Mouse (Mus musculus): ENCODE measurements around the gene Slc4a1. TPM values are rescaled to one million over a fixed set of nuclear protein-coding genes. Genes with fewer than 3 reads are reported as not detected.
A peak's percentile ranks its signal among the peaks of the same experiment; 100 is the strongest.

Gene Slc4a1
- polyA plus RNA-seq, 1 experiment from 2014 or later = 22.6 TPM

- ATAC-seq (ENCODE audit: insufficient number of reproducible peaks, insufficient read depth, low FRiP score, low TSS enrichment, low read depth) = no peak
- no peak overlapping the region for H3K27ac ChIP-seq
These were observed 2.4 kb downstream of the Slc4a1 start for GRCm38 (mm10) chr11:102363623-102364022.

DNA sequence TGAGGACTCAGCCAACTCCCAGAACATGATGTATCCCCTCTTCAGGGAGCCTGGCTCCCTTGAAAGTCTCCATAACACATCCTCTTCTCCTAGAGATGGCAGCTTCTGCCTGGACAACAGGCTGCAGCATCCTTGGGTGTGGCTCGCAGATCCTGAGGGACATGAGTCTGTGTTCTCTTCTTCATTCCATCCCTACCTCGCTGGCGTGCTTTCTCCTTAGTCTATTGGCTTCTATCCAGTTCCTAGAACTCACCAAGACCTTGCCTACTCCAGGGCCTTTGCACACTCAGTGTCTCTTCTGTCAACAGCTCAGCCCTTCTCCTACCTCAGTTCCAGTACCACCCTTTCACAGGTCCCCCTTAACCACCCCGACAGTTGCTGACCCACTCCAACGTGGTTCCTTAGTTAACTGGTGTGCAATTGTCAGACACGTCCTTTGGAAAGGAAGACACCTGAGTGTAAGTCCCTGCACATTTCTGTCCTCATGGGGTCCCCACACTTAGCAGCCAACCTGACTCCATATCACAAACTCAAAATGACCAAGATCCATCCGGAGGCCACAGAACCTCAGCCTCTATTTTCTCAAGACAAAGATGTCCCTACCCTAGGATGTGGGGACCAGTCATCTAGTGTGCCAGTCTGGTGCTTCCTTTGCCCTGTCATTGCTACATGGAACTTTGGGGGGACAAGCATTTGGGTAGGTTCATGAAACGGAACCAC is 4.1 kb downstream of the Slc4a1 start:
- no peak overlapping the region for H3K27ac ChIP-seq
- no peaks in the 10 kb centered on the region for H3K4me1 ChIP-seq (replicated peaks)
- H3K4me2 ChIP-seq = no peak overlapping the region
- 89% methylated on average over 8 of the region's 8 CpGs for WGBS
- H3K9ac ChIP-seq (replicated peaks) = no peak overlapping the region
- H3K9me3 ChIP-seq = no peaks in the 10 kb centered on the region
- H3K27me3 ChIP-seq = peaks cover 14% of the 10 kb centered on the region
- ATAC-seq (ENCODE audit: insufficient number of reproducible peaks, insufficient read depth, low FRiP score, low TSS enrichment, low read depth) = no peak
- H3K36me3 ChIP-seq = no peaks in the 10 kb centered on the region
- H3K4me3 ChIP-seq (replicated peaks) = no peak overlapping the region

More at GRCm38 (mm10) chr11:102363623-102364022, 2.4 kb downstream of the Slc4a1 start:
- H3K27me3 ChIP-seq = no peaks in the 10 kb centered on the region; the same call in 1 of the 2 replicates
- H3K4me1 ChIP-seq (replicated peaks) = no peaks in the 10 kb centered on the region
- H3K4me3 ChIP-seq (replicated peaks) = no peak overlapping the region
- H3K4me2 ChIP-seq = no peak overlapping the region
- no peaks in the 10 kb centered on the region for H3K9me3 ChIP-seq
- H3K36me3 ChIP-seq = no peaks in the 10 kb centered on the region
- 52% methylated on average over 2 of the region's 2 CpGs for WGBS
- H3K9ac ChIP-seq (replicated peaks) = no peak overlapping the region

- Histone ChIP-seq H3K4me1 (replicated peaks) (no peaks in the 10 kb centered on the region), H3K4me2 (no peak overlapping the region; the same call in 1 of the 2 replicates), H3K4me3 (replicated peaks) (no peak overlapping the region), H3K9me3 (no peaks in the 10 kb centered on the region), H3K36me3 (no peaks in the 10 kb centered on the region), H3K9ac (replicated peaks) (no peak overlapping the region), H3K27me3 (peaks cover 31% of the 10 kb centered on the region), H3K27ac (no peak overlapping the region)
- ATAC-seq (ENCODE audit: insufficient number of reproducible peaks, insufficient read depth, low FRiP score, low TSS enrichment, low read depth) = no peak
- 62% methylated on average over 10 of the region's 10 CpGs for WGBS
These were observed 7.6 kb downstream of the Slc4a1 start for GRCm38 (mm10) chr11:102358365-102358764.

DNA sequence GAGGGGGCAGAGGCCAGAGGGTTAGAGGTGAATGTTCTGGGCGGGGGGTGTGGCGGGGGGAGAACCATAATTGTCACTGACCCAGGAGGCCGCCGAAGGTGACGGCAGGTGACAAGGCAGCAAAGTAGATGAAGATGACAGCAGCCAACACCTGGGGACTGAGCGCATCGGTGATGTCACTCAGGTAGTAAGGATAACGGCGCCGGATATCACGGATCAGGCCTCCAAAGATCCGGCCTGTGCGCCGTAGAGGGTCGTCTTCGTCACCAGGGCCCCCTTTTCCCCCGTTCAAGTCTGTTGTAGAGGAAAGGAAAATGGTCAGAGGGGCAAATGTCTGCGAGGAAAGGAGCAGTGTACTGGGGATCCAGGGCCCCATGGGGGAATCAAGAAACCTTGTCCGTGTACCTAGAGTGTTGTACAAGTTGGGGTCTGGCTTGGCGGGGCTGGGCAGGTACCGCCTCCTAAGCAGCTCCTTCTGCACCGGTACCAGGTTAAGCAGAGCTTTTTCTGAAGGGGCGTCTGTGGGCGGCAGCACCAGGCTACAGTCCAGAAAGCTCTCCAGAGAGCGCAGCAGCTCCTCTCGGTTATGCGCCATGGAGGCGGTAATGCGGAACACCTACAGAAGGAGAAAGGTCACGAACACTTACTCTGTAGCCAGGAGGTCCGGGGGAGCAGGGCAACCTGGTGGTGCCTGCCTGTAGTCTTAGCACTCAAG is 9.2 kb downstream of the Slc4a1 start:
- Histone ChIP-seq H3K4me2 (no peak overlapping the region), H3K4me3 (replicated peaks) (no peak overlapping the region), H3K9me3 (no peaks in the 10 kb centered on the region), H3K27me3 (peaks cover 42% of the 10 kb centered on the region), H3K9ac (replicated peaks) (no peak overlapping the region), H3K36me3 (no peaks in the 10 kb centered on the region), H3K4me1 (replicated peaks) (peaks cover 3% of the 10 kb centered on the region; the same call in 1 of the 2 replicates), H3K27ac (no peak overlapping the region)
- no peak for ATAC-seq (ENCODE audit: insufficient number of reproducible peaks, insufficient read depth, low FRiP score, low TSS enrichment, low read depth)
- WGBS = 67% methylated on average over 31 of the region's 31 CpGs

- Histone ChIP-seq H3K36me3 (no peaks in the 10 kb centered on the region), H3K27ac (no peak overlapping the region), H3K9ac (replicated peaks) (no peak overlapping the region), H3K9me3 (no peaks in the 10 kb centered on the region), H3K4me3 (replicated peaks) (no peak overlapping the region), H3K27me3 (peaks cover 48% of the 10 kb centered on the region), H3K4me1 (replicated peaks) (peaks cover 3% of the 10 kb centered on the region; the same call in 1 of the 2 replicates), H3K4me2 (no peak overlapping the region)
- WGBS = 78% methylated on average over 12 of the region's 12 CpGs
- ATAC-seq (ENCODE audit: insufficient number of reproducible peaks, insufficient read depth, low FRiP score, low TSS enrichment, low read depth) = no peak
These were observed 9.8 kb downstream of the Slc4a1 start for GRCm38 (mm10) chr11:102356190-102356589.

- no peak overlapping the region for H3K9ac ChIP-seq (replicated peaks)
- H3K27ac ChIP-seq = no peak overlapping the region
- no peaks in the 10 kb centered on the region for H3K9me3 ChIP-seq
- H3K4me2 ChIP-seq = no peak overlapping the region
- peaks cover 3% of the 10 kb centered on the region; the same call in 1 of the 2 replicates for H3K4me1 ChIP-seq (replicated peaks)
- WGBS = 82% methylated on average over 3 of the region's 3 CpGs
- no peak overlapping the region for H3K4me3 ChIP-seq (replicated peaks)
- H3K27me3 ChIP-seq = peaks cover 51% of the 10 kb centered on the region
- no peaks in the 10 kb centered on the region for H3K36me3 ChIP-seq
- ATAC-seq (ENCODE audit: insufficient number of reproducible peaks, insufficient read depth, low FRiP score, low TSS enrichment, low read depth) = no peak
These were observed 10.5 kb downstream of the Slc4a1 start for GRCm38 (mm10) chr11:102355501-102355900.

- Histone ChIP-seq H3K4me2 (no peak overlapping the region), H3K36me3 (no peaks in the 10 kb centered on the region), H3K4me1 (replicated peaks) (peaks cover 3% of the 10 kb centered on the region; the same call in 1 of the 2 replicates), H3K9ac (replicated peaks) (peak overlapping the region; percentile 12; the same call in 1 of the 2 replicates), H3K4me3 (replicated peaks) (no peak overlapping the region), H3K9me3 (no peaks in the 10 kb centered on the region), H3K27ac (no peak overlapping the region), H3K27me3 (peaks cover 47% of the 10 kb centered on the region)
- 38% methylated on average over 8 of the region's 8 CpGs for WGBS
- ATAC-seq (ENCODE audit: insufficient number of reproducible peaks, insufficient read depth, low FRiP score, low TSS enrichment, low read depth) = no peak
These were observed 13.0 kb downstream of the Slc4a1 start for GRCm38 (mm10) chr11:102353021-102353431.

DNA sequence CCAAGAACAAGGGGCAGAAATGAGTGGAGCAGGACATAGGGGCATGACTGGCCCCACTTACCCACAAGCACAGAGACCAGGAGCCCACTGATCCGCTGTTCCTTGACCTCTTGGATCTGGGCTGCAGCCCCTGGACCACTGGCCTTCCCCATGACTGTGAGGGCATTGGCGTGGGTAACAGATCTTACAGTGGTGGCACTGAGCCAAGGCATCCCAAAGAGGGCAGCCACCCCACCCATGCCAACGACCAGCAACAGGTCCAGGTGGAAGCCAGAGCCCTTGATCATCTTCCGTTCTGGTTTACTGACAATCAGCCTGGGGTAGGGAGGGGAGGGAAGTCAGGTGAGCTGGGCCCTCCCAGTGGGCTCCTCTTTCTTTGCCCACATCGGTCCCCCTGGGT is 13.6 kb downstream of the Slc4a1 start:
- no peak for ATAC-seq (ENCODE audit: insufficient number of reproducible peaks, insufficient read depth, low FRiP score, low TSS enrichment, low read depth)
- Histone ChIP-seq H3K4me3 (replicated peaks) (no peak overlapping the region), H3K9ac (replicated peaks) (0 out of 2 replicates have a peak overlapping the region, but pooled peaks have one; percentile 12), H3K9me3 (no peaks in the 10 kb centered on the region), H3K27me3 (peaks cover 41% of the 10 kb centered on the region; the same call in 1 of the 2 replicates), H3K4me2 (no peak overlapping the region), H3K27ac (no peak overlapping the region), H3K36me3 (no peaks in the 10 kb centered on the region), H3K4me1 (replicated peaks) (peaks cover 3% of the 10 kb centered on the region; the same call in 1 of the 2 replicates)
- WGBS = 64% methylated on average over 5 of the region's 5 CpGs

GRCm38 (mm10) chr11:102350981-102351523 is 15.0 kb downstream of the Slc4a1 start:
- H3K9me3 ChIP-seq = no peaks in the 10 kb centered on the region
- no peaks in the 10 kb centered on the region for H3K36me3 ChIP-seq
- no peak overlapping the region for H3K4me2 ChIP-seq
- H3K4me3 ChIP-seq (replicated peaks) = no peak overlapping the region
- H3K27me3 ChIP-seq = peaks cover 29% of the 10 kb centered on the region; the same call in 1 of the 2 replicates
- no peak overlapping the region for H3K27ac ChIP-seq
- WGBS = 87% methylated on average over 17 of the region's 17 CpGs
- no peak overlapping the region for H3K9ac ChIP-seq (replicated peaks)
- no peak for ATAC-seq (ENCODE audit: insufficient number of reproducible peaks, insufficient read depth, low FRiP score, low TSS enrichment, low read depth)
- H3K4me1 ChIP-seq (replicated peaks) = peaks cover 8% of the 10 kb centered on the region

GRCm38 (mm10) chr11:102350416-102350815 is 15.6 kb downstream of the Slc4a1 start:
- Histone ChIP-seq H3K27ac (no peak overlapping the region), H3K36me3 (no peaks in the 10 kb centered on the region), H3K9ac (replicated peaks) (no peak overlapping the region), H3K4me3 (replicated peaks) (no peak overlapping the region), H3K9me3 (no peaks in the 10 kb centered on the region), H3K4me2 (no peak overlapping the region), H3K27me3 (peaks cover 27% of the 10 kb centered on the region; the same call in 1 of the 2 replicates), H3K4me1 (replicated peaks) (peaks cover 8% of the 10 kb centered on the region)
- WGBS = 91% methylated on average over 4 of the region's 4 CpGs
- ATAC-seq (ENCODE audit: insufficient number of reproducible peaks, insufficient read depth, low FRiP score, low TSS enrichment, low read depth) = no peak
